Mouse (Mus musculus): ENCODE measurements around the gene Vmn1r35. TPM values are rescaled to one million over a fixed set of nuclear protein-coding genes. Genes with fewer than 3 reads are reported as not detected.
"Not testable (repeated sequence)": the region's sequence is repeated elsewhere in the genome, so short reads cannot be mapped to it uniquely, and the experiment has no call there.

The Vmn1r35 gene
- polyA plus RNA-seq (2015; fragmentation: Nextera tagmentation; extraction: Ambion mirVana) = not detected in 2 replicates

GRCm38 (mm10) chr6:66685806-66686205 is at the start of gene Vmn1r35:
TSS of gene Vmn1r35 (minus strand) at chr6:66685906.
- Histone ChIP-seq H3K4me3 (no peak within 1 kb of the TSS), H3K9ac (no peak within 1 kb of the TSS), H3K27me3 (no peaks in the 10 kb centered on the region), H3K4me2 (no peak within 1 kb of the TSS), H3K27ac (no peak within 1 kb of the TSS), H3K4me1 (no peaks in the 10 kb centered on the region), H3K9me3 (no peaks in the 10 kb centered on the region), H3K36me3 (no peaks in the 10 kb centered on the region)
- 73% methylated on average over 3 of the region's 3 CpGs for WGBS
- ATAC-seq (ENCODE audit: insufficient number of reproducible peaks, insufficient read depth, low FRiP score, low TSS enrichment, low read depth) = no peak

- not testable (repeated sequence) for H3K4me3 ChIP-seq; H3K4me1 ChIP-seq; H3K27ac ChIP-seq; H3K9ac ChIP-seq; ATAC-seq (ENCODE audit: insufficient number of reproducible peaks, insufficient read depth, low FRiP score, low TSS enrichment, low read depth); H3K4me2 ChIP-seq; H3K27me3 ChIP-seq; H3K36me3 ChIP-seq; H3K9me3 ChIP-seq
Observed at GRCm38 (mm10) chr6:66729082-66729481, 43.4 kb upstream of the Vmn1r35 start, which contains the start of gene Vmn1r37. TSS of gene Vmn1r37 (plus strand) at chr6:66729382.

- ATAC-seq (ENCODE audit: insufficient number of reproducible peaks, insufficient read depth, low FRiP score, low TSS enrichment, low read depth); H3K4me3 ChIP-seq: not testable (repeated sequence)
- 67% methylated on average over 2 of the region's 2 CpGs for WGBS
Observed at GRCm38 (mm10) chr6:66719068-66719467, 33.4 kb upstream of the Vmn1r35 start, which contains the start of gene Vmn1r36. TSS of gene Vmn1r36 (minus strand) at chr6:66719168.

GRCm38 (mm10) chr6:66713854-66714253 is 28.1 kb upstream of the Vmn1r35 start:
- ATAC-seq (ENCODE audit: insufficient number of reproducible peaks, insufficient read depth, low FRiP score, low TSS enrichment, low read depth) = no peak
- WGBS = 66% methylated on average over 3 of the region's 3 CpGs
- no peak overlapping the region for H3K4me2 ChIP-seq
- no peaks in the 10 kb centered on the region for H3K4me1 ChIP-seq
- H3K27me3 ChIP-seq = no peaks in the 10 kb centered on the region
- no peak overlapping the region for H3K27ac ChIP-seq
- no peak overlapping the region for H3K9ac ChIP-seq
- no peak overlapping the region for H3K4me3 ChIP-seq
- H3K36me3 ChIP-seq = no peaks in the 10 kb centered on the region
- no peaks in the 10 kb centered on the region for H3K9me3 ChIP-seq

More at GRCm38 (mm10) chr6:66719068-66719467, 33.4 kb upstream of the Vmn1r35 start, which contains the start of gene Vmn1r36:
- H3K27me3 ChIP-seq, H3K4me2 ChIP-seq, H3K9me3 ChIP-seq, H3K9ac ChIP-seq, H3K27ac ChIP-seq, H3K36me3 ChIP-seq, H3K4me1 ChIP-seq: not testable (repeated sequence)

GRCm38 (mm10) chr6:66708901-66709300 is 23.2 kb upstream of the Vmn1r35 start:
- Histone ChIP-seq H3K4me2 (no peak overlapping the region), H3K36me3 (no peaks in the 10 kb centered on the region), H3K27me3 (no peaks in the 10 kb centered on the region), H3K4me3 (no peak overlapping the region), H3K27ac (no peak overlapping the region), H3K9me3 (no peaks in the 10 kb centered on the region), H3K9ac (no peak overlapping the region), H3K4me1 (no peaks in the 10 kb centered on the region)
- ATAC-seq (ENCODE audit: insufficient number of reproducible peaks, insufficient read depth, low FRiP score, low TSS enrichment, low read depth) = no peak

- H3K9me3 ChIP-seq = no peaks in the 10 kb centered on the region
Observed at GRCm38 (mm10) chr6:66643779-66644178, 41.9 kb downstream of the Vmn1r35 start, which contains the start of gene Vmn1r34. TSS of gene Vmn1r34 (minus strand) at chr6:66643879.

More at GRCm38 (mm10) chr6:66643779-66644178, 41.9 kb downstream of the Vmn1r35 start, which contains the start of gene Vmn1r34:
- Histone ChIP-seq H3K4me2 (no peak within 1 kb of the TSS), H3K4me1 (no peaks in the 10 kb centered on the region), H3K9ac (no peak within 1 kb of the TSS), H3K4me3 (no peak within 1 kb of the TSS), H3K27me3 (no peaks in the 10 kb centered on the region), H3K36me3 (no peaks in the 10 kb centered on the region), H3K27ac (no peak within 1 kb of the TSS)
- 81% methylated on average over 1 of the region's 1 CpGs for WGBS
- ATAC-seq (ENCODE audit: insufficient number of reproducible peaks, insufficient read depth, low FRiP score, low TSS enrichment, low read depth) = no peak

Other genes starting within 250 kb of the Vmn1r35 start
- gene Mad2l1, start 150.5 kb downstream of the Vmn1r35 start, polyA plus RNA-seq (2015; fragmentation: Nextera tagmentation; extraction: Ambion mirVana) = 89.8 and 95.6 TPM in 2 replicates
- gene Vmn1r32, start 125.8 kb downstream of the Vmn1r35 start, polyA plus RNA-seq (2015; fragmentation: Nextera tagmentation; extraction: Ambion mirVana) = 0.17 TPM in 1 of 2 replicates, not detected in the other
- not detected in 2 replicates for gene Vmn1r33, start 67.6 kb downstream of the Vmn1r35 start, polyA plus RNA-seq (2015; fragmentation: Nextera tagmentation; extraction: Ambion mirVana)
- gene Vmn1r34, start 42.0 kb downstream of the Vmn1r35 start, polyA plus RNA-seq (2015; fragmentation: Nextera tagmentation; extraction: Ambion mirVana) = not detected in 2 replicates
- not detected in 2 replicates for gene Vmn1r36, start 33.3 kb upstream of the Vmn1r35 start, polyA plus RNA-seq (2015; fragmentation: Nextera tagmentation; extraction: Ambion mirVana)
- gene Vmn1r37, start 43.5 kb upstream of the Vmn1r35 start, polyA plus RNA-seq (2015; fragmentation: Nextera tagmentation; extraction: Ambion mirVana) = not detected in 2 replicates
- not detected in 2 replicates for gene Vmn1r38, start 96.7 kb upstream of the Vmn1r35 start, polyA plus RNA-seq (2015; fragmentation: Nextera tagmentation; extraction: Ambion mirVana)
- not detected in 2 replicates for gene Vmn1r39, start 124.7 kb upstream of the Vmn1r35 start, polyA plus RNA-seq (2015; fragmentation: Nextera tagmentation; extraction: Ambion mirVana)
- gene Gng12, start 210.5 kb upstream of the Vmn1r35 start, polyA plus RNA-seq (2015; fragmentation: Nextera tagmentation; extraction: Ambion mirVana) = 56.0 and 58.1 TPM in 2 replicates

Measured in embryonic facial prominence, embryonic 13.5 days (tissue).